ENCODE assay signal across 18 mouse cellular contexts in the genomic region with DNA sequence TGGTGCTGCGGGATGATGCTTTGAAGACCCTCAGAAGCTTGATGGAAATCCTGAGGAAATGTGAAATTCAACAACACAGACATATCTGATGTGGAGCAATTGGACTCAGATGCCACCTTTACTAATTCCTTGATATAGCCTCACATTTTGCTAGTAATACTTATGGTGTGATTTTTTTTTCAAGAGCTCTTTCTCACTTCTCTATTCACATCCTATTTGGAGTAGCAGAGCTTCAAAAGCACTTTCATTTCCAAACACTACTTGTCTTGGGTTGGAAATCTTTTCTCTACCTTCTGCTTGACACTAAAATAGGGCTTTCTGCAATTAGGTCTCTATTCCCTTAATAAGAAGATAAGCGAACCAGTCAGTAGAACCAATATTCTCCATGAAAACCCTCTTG.
DNase-seq lines count a peak whose midpoint lies in the region; ATAC-seq and TF ChIP-seq lines count a peak whose summit lies in the region.
"Had no signal": no experiment of that assay in that cellular context is flagged by ENCODE, and none has a peak within 500 bp of the region (broad histone marks: within the 10 kb centered on the region; RNA-seq: fewer than 3 reads in every experiment).

No protein-coding gene starts in this region.

- no peak overlapping the region for H3K4me2 ChIP-seq in CH12.LX (ENCODE audit: insufficient read depth, low read depth, poor library complexity, severe bottlenecking)
- H3K4me2 ChIP-seq in liver, embryonic 12.5 days: no peak overlapping the region

- H3K36me3 ChIP-seq in CH12.LX (replicated peaks in 1 of 2; ENCODE audit: control insufficient read depth in 1 of 2, insufficient read depth in 1 of 2, low read length in 1 of 2): no peaks in the 10 kb centered on the region
- no peaks in the 10 kb centered on the region for H3K36me3 ChIP-seq in liver, embryonic 12.5 days
- H3K36me3 ChIP-seq: G1E had no signal

- H3K4me1 ChIP-seq in CH12.LX (ENCODE audit: control insufficient read depth in 1 of 2, insufficient read depth in 2 of 2): peaks cover 0 to 7% of the 10 kb centered on the region in 2 experiments; a peak in 2 of 4 replicates
- H3K4me1 ChIP-seq in liver, embryonic 12.5 days: no peaks in the 10 kb centered on the region

- TF ChIP-seq EP300 in CH12.LX (IDR thresholded peaks at IDR 0.05; ENCODE audit: low read length): peak; percentile 61; the same call in 1 of the 2 replicates

- no peak for ATAC-seq in liver, embryonic 12.5 days
- ATAC-seq: activated CD4-positive, CD25-positive, alpha-beta regulatory T cell, adult 4 months; CD4-positive, CD25-positive, alpha-beta regulatory T cell, adult 4 months; Patski had no signal

- TF ChIP-seq POLR2A in CH12.LX (IDR thresholded peaks at IDR 0.05; ENCODE audit: low read depth, low read length): no peak

- no peak for TF ChIP-seq RAD21 in CH12.LX (IDR thresholded peaks at IDR 0.05; ENCODE audit: low read depth, low read length)

- no peaks in the 10 kb centered on the region for H3K79me2 ChIP-seq in CH12.LX (replicated peaks; ENCODE audit: control insufficient read depth, extremely low read depth, insufficient read depth, poor library complexity, severe bottlenecking)

- TF ChIP-seq CTCF in CH12.LX (conservative IDR thresholded peaks at IDR 0.05 in 1 of 2, IDR thresholded peaks at IDR 0.05 in 1 of 2; ENCODE audit: low read depth in 2 of 2, low read length in 2 of 2): no peak

- DNase-seq in CH12.LX (ENCODE audit: extremely low read depth): peak; percentile 12
- DNase-seq: adrenal gland, adult 2 months; adrenal gland, adult 8-10 months; adrenal gland, postnatal 10 days; adrenal gland, postnatal 14 days; adrenal gland, postnatal 25 days; adrenal gland, postnatal 36 days; B cell, adult 2 months; cerebellum, adult 11 months; cerebellum, adult 11-12 months; cerebellum, adult 18-20 months; cerebellum, adult 2 months; cerebellum, adult 8-10 months had no signal

- H3K27ac ChIP-seq in CH12.LX (ENCODE audit: insufficient read depth, low read depth): no peak overlapping the region
- no peak overlapping the region for H3K27ac ChIP-seq in liver, embryonic 12.5 days

- in situ Hi-C loops in CH12.LX (cut with MboI; ENCODE audit: low pct_ligation_motif_present, low pct_unique_long_range_greater_than_20kb, low sequenced_read_pairs): no loop called here

- no peak overlapping the region for H3K4me3 ChIP-seq in CH12.LX (replicated peaks in 1 of 3; ENCODE audit: low read depth in 2 of 3, low read length in 2 of 3, poor library complexity in 1 of 3)
- H3K4me3 ChIP-seq in liver, embryonic 12.5 days: no peak overlapping the region

- H3K27me3 ChIP-seq in CH12.LX (replicated peaks): no peaks in the 10 kb centered on the region
- H3K27me3 ChIP-seq in liver, embryonic 12.5 days (replicated peaks): no peaks in the 10 kb centered on the region
- H3K27me3 ChIP-seq: Patski had no signal

- no peaks in the 10 kb centered on the region for H3K9me3 ChIP-seq in CH12.LX (replicated peaks; ENCODE audit: low read length)
- H3K9me3 ChIP-seq in liver, embryonic 12.5 days (replicated peaks): no peaks in the 10 kb centered on the region
- H3K9me3 ChIP-seq: G1E had no signal

- 71% methylated on average over 2 of the region's 2 CpGs for WGBS in liver, embryonic 12.5 days (ENCODE audit: insufficient replicate concordance)

- dilution Hi-C loops in CH12.LX (cut with MboI; ENCODE audit: extremely low pct_ligation_motif_present, extremely low pct_unique_long_range_greater_than_20kb, low sequenced_read_pairs): no loop called here

- no peak overlapping the region for H3K9ac ChIP-seq in CH12.LX (ENCODE audit: insufficient read depth, low read depth)
- H3K9ac ChIP-seq in liver, embryonic 12.5 days: no peak overlapping the region

TF ChIP-seq in CH12.LX, 34 proteins besides CTCF, POLR2A, EP300 and RAD21:
- TF ChIP-seq ZNF384 (IDR thresholded peaks at IDR 0.05; ENCODE audit: low read depth, low read length) (peak; percentile 84), IRF4 (IDR thresholded peaks at IDR 0.05; ENCODE audit: low read depth, low read length) (peak; percentile 67), MAZ (IDR thresholded peaks at IDR 0.05; ENCODE audit: low read depth, low read length) (no peak), ZKSCAN1 (IDR thresholded peaks at IDR 0.05; ENCODE audit: borderline replicate concordance, low read depth, low read length) (no peak), USF2 (conservative IDR thresholded peaks at IDR 0.05; ENCODE audit: low read depth, low read length) (no peak)
